Mouse (Mus musculus): ENCODE measurements around the gene Arrb2. TPM values are rescaled to one million over a fixed set of nuclear protein-coding genes. Genes with fewer than 3 reads are reported as not detected.
"Not testable (repeated sequence)": the region's sequence is repeated elsewhere in the genome, so short reads cannot be mapped to it uniquely, and the experiment has no call there.

The Arrb2 gene
- total RNA-seq (2021): 10 to 100 TPM; 11.3 to 12.5 TPM
- long read RNA-seq, experiment 1, partial matches to known transcripts: 0 of 4 reads
- long read RNA-seq, experiment 1, other reads (novel, unspliced or antisense): 2 of 4 reads
- long read RNA-seq, experiment 2, partial matches to known transcripts: 0 of 1 reads
- long read RNA-seq, experiment 2, other reads (novel, unspliced or antisense): 1 of 1 reads

GRCm38 (mm10) chr11:70432048-70432894 is at the start of gene Arrb2:
Arrb2 (plus strand) TSS chr11:70432635.
- peak; percentile 98 to 99 for DNase-seq

- no peak for DNase-seq
These were observed 48.3 kb upstream of the Arrb2 start for GRCm38 (mm10) chr11:70384136-70384535.

GRCm38 (mm10) chr11:70387436-70387835 is 45.0 kb upstream of the Arrb2 start:
- DNase-seq: no peak

GRCm38 (mm10) chr11:70389421-70389820 is 43.0 kb upstream of the Arrb2 start:
- DNase-seq: no peak

GRCm38 (mm10) chr11:70403598-70403997 is 28.8 kb upstream of the Arrb2 start:
- DNase-seq: peak; percentile 61 to 82

- DNase-seq: peak; percentile 89
These were observed 22.7 kb upstream of the Arrb2 start, which contains the start of gene Pelp1 for GRCm38 (mm10) chr11:70409594-70410296. Pelp1 (minus strand) TSS chr11:70410031.

GRCm38 (mm10) chr11:70410297-70410643 is 22.2 kb upstream of the Arrb2 start:
- no peak for DNase-seq

- DNase-seq: no peak
These were observed 19.8 kb upstream of the Arrb2 start for GRCm38 (mm10) chr11:70412591-70412990.

GRCm38 (mm10) chr11:70413961-70414360 is 18.5 kb upstream of the Arrb2 start:
- DNase-seq: peak; percentile 60 to 89

GRCm38 (mm10) chr11:70418199-70418598 is 14.2 kb upstream of the Arrb2 start:
- no peak for DNase-seq

GRCm38 (mm10) chr11:70419486-70419885 is 12.9 kb upstream of the Arrb2 start:
- DNase-seq: no peak

GRCm38 (mm10) chr11:70426598-70426997 is 5.8 kb upstream of the Arrb2 start:
- DNase-seq: not testable (repeated sequence)

- DNase-seq: no peak
These were observed 861 bp upstream of the Arrb2 start for GRCm38 (mm10) chr11:70431574-70431973.

GRCm38 (mm10) chr11:70432895-70433568 is 597 bp downstream of the Arrb2 start:
- peak in 1 of 2 experiments; percentile 47 for DNase-seq

GRCm38 (mm10) chr11:70433569-70433943 is 1.1 kb downstream of the Arrb2 start:
- DNase-seq: peak in 1 of 2 experiments; percentile 56

- no peak for DNase-seq
These were observed 1.5 kb downstream of the Arrb2 start for GRCm38 (mm10) chr11:70433951-70434350.

GRCm38 (mm10) chr11:70435476-70435875 is 3.0 kb downstream of the Arrb2 start:
- DNase-seq: no peak

GRCm38 (mm10) chr11:70437426-70437825 is 5.0 kb downstream of the Arrb2 start:
- DNase-seq: no peak

GRCm38 (mm10) chr11:70438728-70439374 is 6.4 kb downstream of the Arrb2 start:
- DNase-seq: peak in 1 of 2 experiments; percentile 1

GRCm38 (mm10) chr11:70440637-70441036 is 8.2 kb downstream of the Arrb2 start:
- DNase-seq: peak in 1 of 2 experiments; percentile 1

- peak in 1 of 2 experiments; percentile 5 for DNase-seq
These were observed 9.4 kb downstream of the Arrb2 start for GRCm38 (mm10) chr11:70441882-70442281.

GRCm38 (mm10) chr11:70443964-70444363 is 11.5 kb downstream of the Arrb2 start:
- no peak for DNase-seq

Data from heart, adult 18-20 months (tissue).